Mouse (Mus musculus): ENCODE results near the gene Tmem256. TPM values are rescaled to one million over a fixed set of nuclear protein-coding genes. Genes with fewer than 3 reads are reported as not detected.

Tmem256 gene
- total and polyA plus RNA-seq, 2 experiments, result 284 to 353 TPM

DNA sequence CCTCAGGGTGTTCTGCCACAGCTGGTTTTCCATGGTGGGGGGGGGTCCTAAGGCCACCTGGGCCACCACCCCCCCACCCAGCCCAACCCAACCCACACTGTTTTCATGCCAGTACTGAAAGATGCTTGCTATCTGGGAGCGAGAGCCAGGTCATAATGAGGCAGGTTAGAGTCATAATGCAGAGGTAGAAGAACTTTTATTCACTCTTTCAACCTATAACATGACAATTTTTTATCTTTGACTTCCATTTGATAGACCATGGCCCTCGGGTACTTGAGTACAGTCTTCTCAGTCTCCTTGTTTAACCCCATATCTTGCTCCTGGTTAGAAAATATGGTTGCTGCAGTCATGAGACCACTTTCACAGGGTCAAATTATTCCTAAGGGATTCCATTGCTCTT, 19.9 kb upstream of the Tmem256 start, which contains the start of gene Spem2:
Gene Spem2 (minus strand): TSS at position 101 of the 400 bp plus-strand sequence.
- no peaks in the 10 kb centered on the region for H3K4me1 ChIP-seq (ENCODE audit: control insufficient read depth, insufficient read depth, low read length)
- 75% methylated on average over 2 of the region's 2 CpGs for WGBS
- no peak within 1 kb of the TSS for H3K4me3 ChIP-seq (ENCODE audit: insufficient read depth, low read depth, low read length)
- H3K27me3 ChIP-seq (ENCODE audit: control insufficient read depth, insufficient read depth, low read length), result no peaks in the 10 kb centered on the region
- H3K9ac ChIP-seq (ENCODE audit: low read depth, low read length), result no peak within 1 kb of the TSS
- no peaks in the 10 kb centered on the region for H3K79me2 ChIP-seq (ENCODE audit: control insufficient read depth, insufficient read depth, low read length)
- no peak for DNase-seq (ENCODE audit: extremely low read depth, low read depth, low spot score)
- no peak for TF ChIP-seq POLR2A (IDR thresholded peaks at IDR 0.05; ENCODE audit: extremely low read depth, insufficient read depth, low read length)
- no peak for TF ChIP-seq CTCF (IDR thresholded peaks at IDR 0.05; ENCODE audit: low read depth, low read length)
- H3K27ac ChIP-seq (replicated peaks; ENCODE audit: insufficient read depth, low read depth, low read length), result no peak within 1 kb of the TSS
- no peaks in the 10 kb centered on the region for H3K36me3 ChIP-seq (ENCODE audit: control insufficient read depth, insufficient read depth, low read length)

DNA sequence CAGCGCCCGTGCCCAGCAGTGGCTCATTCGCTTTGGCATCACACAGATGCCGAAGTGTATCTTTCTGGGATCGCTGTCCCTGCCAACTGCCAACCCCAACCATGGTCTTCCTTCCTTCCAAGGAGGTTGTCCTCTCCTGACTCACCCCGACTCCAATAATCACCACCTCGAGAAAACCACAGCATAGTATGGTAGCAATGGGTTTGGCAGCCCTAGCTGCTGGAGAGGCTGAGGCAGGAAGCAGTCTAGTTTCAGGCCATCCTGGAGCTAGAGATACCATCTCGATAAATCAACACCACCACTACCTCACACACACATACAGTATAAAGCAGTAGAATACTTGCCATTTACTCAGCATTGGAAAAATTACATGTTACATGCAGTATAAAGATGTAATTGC, 19.4 kb upstream of the Tmem256 start:
- H3K27ac ChIP-seq (replicated peaks; ENCODE audit: insufficient read depth, low read depth, low read length), result no peak overlapping the region
- H3K36me3 ChIP-seq (ENCODE audit: control insufficient read depth, insufficient read depth, low read length), result no peaks in the 10 kb centered on the region
- no peak for TF ChIP-seq CTCF (IDR thresholded peaks at IDR 0.05; ENCODE audit: low read depth, low read length)
- TF ChIP-seq POLR2A (IDR thresholded peaks at IDR 0.05; ENCODE audit: extremely low read depth, insufficient read depth, low read length), result no peak
- WGBS, result 89% methylated on average over 8 of the region's 8 CpGs
- H3K4me1 ChIP-seq (ENCODE audit: control insufficient read depth, insufficient read depth, low read length), result no peaks in the 10 kb centered on the region
- no peaks in the 10 kb centered on the region for H3K79me2 ChIP-seq (ENCODE audit: control insufficient read depth, insufficient read depth, low read length)
- DNase-seq (ENCODE audit: extremely low read depth, low read depth, low spot score), result no peak
- no peak overlapping the region for H3K4me3 ChIP-seq (ENCODE audit: insufficient read depth, low read depth, low read length)
- no peaks in the 10 kb centered on the region for H3K27me3 ChIP-seq (ENCODE audit: control insufficient read depth, insufficient read depth, low read length)
- H3K9ac ChIP-seq (ENCODE audit: low read depth, low read length), result no peak overlapping the region

DNA sequence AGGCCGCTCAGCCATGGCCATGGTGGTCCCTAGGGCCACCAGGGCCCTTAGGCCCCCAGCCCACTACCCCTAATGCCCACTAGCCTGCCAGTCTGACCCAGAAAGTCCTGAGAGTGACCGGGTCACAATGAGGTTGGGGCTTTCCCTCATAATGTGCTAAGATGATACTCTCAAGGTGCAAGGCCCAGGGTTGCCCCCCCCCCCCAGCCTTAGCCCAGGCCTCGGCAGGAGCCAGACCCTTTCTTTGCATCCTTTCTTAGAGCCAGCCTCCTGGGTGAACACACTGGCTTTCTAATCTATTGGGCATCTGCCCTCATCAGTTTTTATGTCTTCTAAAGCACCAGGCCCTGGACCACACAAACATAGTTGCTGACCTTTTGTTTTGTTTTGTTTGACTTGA, 16.2 kb upstream of the Tmem256 start, which contains the start of gene Spem1:
Gene Spem1 (minus strand): TSS at position 101 of the 400 bp plus-strand sequence.
- H3K27ac ChIP-seq (replicated peaks; ENCODE audit: insufficient read depth, low read depth, low read length), result no peak within 1 kb of the TSS
- H3K9ac ChIP-seq (ENCODE audit: low read depth, low read length), result no peak within 1 kb of the TSS
- H3K4me1 ChIP-seq (ENCODE audit: control insufficient read depth, insufficient read depth, low read length), result no peaks in the 10 kb centered on the region
- H3K27me3 ChIP-seq (ENCODE audit: control insufficient read depth, insufficient read depth, low read length), result 0 out of 2 replicates have a peak, but pooled peaks cover 2% of the 10 kb centered on the region
- H3K36me3 ChIP-seq (ENCODE audit: control insufficient read depth, insufficient read depth, low read length), result no peaks in the 10 kb centered on the region
- 94% methylated on average over 3 of the region's 3 CpGs for WGBS
- no peak within 1 kb of the TSS for H3K4me3 ChIP-seq (ENCODE audit: insufficient read depth, low read depth, low read length)
- H3K79me2 ChIP-seq (ENCODE audit: control insufficient read depth, insufficient read depth, low read length), result no peaks in the 10 kb centered on the region
- no peak for DNase-seq (ENCODE audit: extremely low read depth, low read depth, low spot score)
- no peak for TF ChIP-seq CTCF (IDR thresholded peaks at IDR 0.05; ENCODE audit: low read depth, low read length)
- no peak for TF ChIP-seq POLR2A (IDR thresholded peaks at IDR 0.05; ENCODE audit: extremely low read depth, insufficient read depth, low read length)

DNA sequence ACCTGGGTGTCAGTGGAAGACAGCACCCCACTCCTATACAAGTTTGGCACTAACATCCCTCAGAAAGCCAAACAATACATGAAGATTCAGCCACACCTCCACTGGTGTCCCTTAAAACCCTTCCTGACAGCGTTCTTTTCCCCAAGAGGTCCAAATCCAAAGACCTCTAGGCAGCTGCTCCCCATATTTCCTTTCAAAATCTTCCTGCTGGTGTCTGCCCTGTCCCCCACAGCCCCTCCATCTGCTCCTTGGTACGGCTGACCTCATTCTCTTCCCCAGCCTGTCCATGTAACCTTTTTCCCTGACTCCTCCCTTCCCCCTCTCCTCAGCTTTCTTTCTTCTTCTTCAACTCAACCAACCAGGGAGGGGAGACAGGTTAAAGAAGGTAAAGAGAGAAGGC, 14.9 kb upstream of the Tmem256 start:
- no peak for DNase-seq (ENCODE audit: extremely low read depth, low read depth, low spot score)
- H3K27me3 ChIP-seq (ENCODE audit: control insufficient read depth, insufficient read depth, low read length), result 0 out of 2 replicates have a peak, but pooled peaks cover 2% of the 10 kb centered on the region
- H3K79me2 ChIP-seq (ENCODE audit: control insufficient read depth, insufficient read depth, low read length), result no peaks in the 10 kb centered on the region
- TF ChIP-seq POLR2A (IDR thresholded peaks at IDR 0.05; ENCODE audit: extremely low read depth, insufficient read depth, low read length), result no peak
- TF ChIP-seq CTCF (IDR thresholded peaks at IDR 0.05; ENCODE audit: low read depth, low read length), result no peak
- H3K4me3 ChIP-seq (ENCODE audit: insufficient read depth, low read depth, low read length), result no peak overlapping the region
- no peaks in the 10 kb centered on the region for H3K4me1 ChIP-seq (ENCODE audit: control insufficient read depth, insufficient read depth, low read length)
- H3K27ac ChIP-seq (replicated peaks; ENCODE audit: insufficient read depth, low read depth, low read length), result no peak overlapping the region
- no peaks in the 10 kb centered on the region for H3K36me3 ChIP-seq (ENCODE audit: control insufficient read depth, insufficient read depth, low read length)
- 79% methylated on average over 2 of the region's 2 CpGs for WGBS
- H3K9ac ChIP-seq (ENCODE audit: low read depth, low read length), result no peak overlapping the region

DNA sequence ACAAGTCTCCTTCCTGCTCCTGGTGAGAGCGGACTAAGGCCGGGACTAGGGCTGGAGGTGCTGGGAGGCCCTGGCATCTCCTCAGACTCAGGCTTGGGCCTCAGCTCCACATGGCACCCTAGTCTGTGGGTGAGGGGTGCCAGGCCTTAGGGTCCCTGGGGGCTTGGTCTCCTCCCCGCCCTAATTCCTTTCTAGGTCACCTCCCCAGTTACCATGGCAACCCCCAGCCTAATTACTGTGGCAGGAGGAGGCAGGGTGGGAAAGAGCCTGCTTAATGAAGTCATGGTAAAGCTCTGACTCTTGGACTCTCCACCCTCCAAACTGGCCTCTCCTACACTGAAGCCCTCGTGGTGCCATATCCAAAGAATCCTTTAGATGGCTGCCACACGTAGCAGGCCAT, 9.5 kb upstream of the Tmem256 start:
- 89% methylated on average over 5 of the region's 5 CpGs for WGBS
- Histone ChIP-seq H3K27ac (replicated peaks; ENCODE audit: insufficient read depth, low read depth, low read length) (no peak overlapping the region), H3K9ac (ENCODE audit: low read depth, low read length) (no peak overlapping the region), H3K79me2 (ENCODE audit: control insufficient read depth, insufficient read depth, low read length) (no peaks in the 10 kb centered on the region), H3K4me3 (ENCODE audit: insufficient read depth, low read depth, low read length) (no peak overlapping the region), H3K27me3 (ENCODE audit: control insufficient read depth, insufficient read depth, low read length) (0 out of 2 replicates have a peak, but pooled peaks cover 4% of the 10 kb centered on the region), H3K4me1 (ENCODE audit: control insufficient read depth, insufficient read depth, low read length) (no peaks in the 10 kb centered on the region), H3K36me3 (ENCODE audit: control insufficient read depth, insufficient read depth, low read length) (no peaks in the 10 kb centered on the region)
- no peak for DNase-seq (ENCODE audit: extremely low read depth, low read depth, low spot score)
- no peak for TF ChIP-seq CTCF (IDR thresholded peaks at IDR 0.05; ENCODE audit: low read depth, low read length)
- TF ChIP-seq POLR2A (IDR thresholded peaks at IDR 0.05; ENCODE audit: extremely low read depth, insufficient read depth, low read length), result no peak

DNA sequence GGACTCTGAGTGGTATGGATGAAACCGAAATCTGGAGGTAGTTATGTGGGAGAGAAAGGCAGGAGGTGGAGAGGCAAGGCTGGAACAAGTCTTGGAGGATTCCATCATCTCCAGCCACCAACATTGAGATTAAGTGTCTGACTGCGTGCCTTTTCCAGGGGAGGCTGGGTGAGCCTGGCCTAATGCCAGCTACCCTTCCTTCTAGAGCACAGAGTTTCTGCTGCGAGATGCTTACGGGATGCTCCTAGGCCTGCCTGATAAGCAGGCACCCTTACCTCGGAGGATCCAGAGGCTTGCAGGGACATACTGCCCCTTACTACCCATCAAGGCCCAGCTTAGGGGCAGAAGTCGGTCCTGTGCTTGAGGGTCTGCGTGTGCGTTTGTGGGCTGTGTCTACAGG, 4.8 kb upstream of the Tmem256 start:
- Histone ChIP-seq H3K27me3 (ENCODE audit: control insufficient read depth, insufficient read depth, low read length) (0 out of 2 replicates have a peak, but pooled peaks cover 3% of the 10 kb centered on the region), H3K4me3 (ENCODE audit: insufficient read depth, low read depth, low read length) (no peak overlapping the region), H3K9ac (ENCODE audit: low read depth, low read length) (no peak overlapping the region), H3K36me3 (ENCODE audit: control insufficient read depth, insufficient read depth, low read length) (no peaks in the 10 kb centered on the region), H3K4me1 (ENCODE audit: control insufficient read depth, insufficient read depth, low read length) (no peaks in the 10 kb centered on the region), H3K79me2 (ENCODE audit: control insufficient read depth, insufficient read depth, low read length) (no peaks in the 10 kb centered on the region), H3K27ac (replicated peaks; ENCODE audit: insufficient read depth, low read depth, low read length) (no peak overlapping the region)
- 72% methylated on average over 8 of the region's 8 CpGs for WGBS
- no peak for DNase-seq (ENCODE audit: extremely low read depth, low read depth, low spot score)
- no peak for TF ChIP-seq CTCF (IDR thresholded peaks at IDR 0.05; ENCODE audit: low read depth, low read length)
- no peak for TF ChIP-seq POLR2A (IDR thresholded peaks at IDR 0.05; ENCODE audit: extremely low read depth, insufficient read depth, low read length)
